ENCODE assay signal across 19 mouse cellular contexts in genomic region chr16:88187433-88188037, GRCm38 (mm10).
DNase-seq lines count a peak whose midpoint lies in the region; ATAC-seq and TF ChIP-seq lines count a peak whose summit lies in the region.
"Had no signal": no experiment of that assay in that cellular context is flagged by ENCODE, and none has a peak within 500 bp of the region (broad histone marks: within the 10 kb centered on the region; RNA-seq: fewer than 3 reads in every experiment).

No protein-coding gene starts in this region.

- no peak overlapping the region for H3K9ac ChIP-seq in midbrain, embryonic 13.5 days (replicated peaks)
- no peak overlapping the region for H3K9ac ChIP-seq in midbrain, embryonic 11.5 days (ENCODE audit: low read length)
- H3K9ac ChIP-seq: lung, embryonic 14.5 days; neural tube, embryonic 12.5 days had no signal

- H3K27ac ChIP-seq in midbrain, embryonic 13.5 days: no peak overlapping the region
- H3K27ac ChIP-seq in midbrain, embryonic 11.5 days (ENCODE audit: low read depth, low read length): no peak overlapping the region
- H3K27ac ChIP-seq: hindbrain, embryonic 10.5 days; neural tube, embryonic 12.5 days had no signal

- DNase-seq in frontal cortex, postnatal 10 days (ENCODE audit: low spot score in 2 of 2): no peak
- DNase-seq in midbrain, embryonic 11.5 days (ENCODE audit: low spot score, missing footprints): no peak
- peak; percentile 50 for DNase-seq in brain, embryonic 14.5 days (ENCODE audit: low read depth)
- DNase-seq in telencephalon, adult 2 months (ENCODE audit: low read depth, low spot score): peak; percentile 68
- no peak for DNase-seq in lung, adult 18-20 months
- DNase-seq: cerebellum, postnatal 14 days; gastrocnemius, postnatal 10 days; heart, adult 18-20 months; kidney, adult 8-10 months; kidney, postnatal 36 days; left cerebral cortex, postnatal 4 days; lung, embryonic 14.5 days; lung, postnatal 4 days; thymus, postnatal 4 days had no signal

- no peak overlapping the region for H3K4me2 ChIP-seq in midbrain, embryonic 13.5 days (replicated peaks)
- no peak overlapping the region for H3K4me2 ChIP-seq in midbrain, embryonic 11.5 days
- H3K4me2 ChIP-seq: lung, embryonic 14.5 days; neural tube, embryonic 12.5 days had no signal

- 70% methylated on average over 6 of the region's 6 CpGs for WGBS in midbrain, embryonic 13.5 days
- 78% methylated on average over 6 of the region's 6 CpGs for WGBS in midbrain, embryonic 11.5 days

- H3K4me3 ChIP-seq in midbrain, embryonic 13.5 days (replicated peaks): no peak overlapping the region
- no peak overlapping the region for H3K4me3 ChIP-seq in midbrain, embryonic 11.5 days (ENCODE audit: low read depth, low read length)
- H3K4me3 ChIP-seq: hindbrain, embryonic 10.5 days; neural tube, embryonic 12.5 days had no signal

- H3K27me3 ChIP-seq in midbrain, embryonic 13.5 days: no peaks in the 10 kb centered on the region
- no peaks in the 10 kb centered on the region for H3K27me3 ChIP-seq in midbrain, embryonic 11.5 days (ENCODE audit: control insufficient read depth, insufficient read depth, low read length)
- H3K27me3 ChIP-seq: neural tube, embryonic 12.5 days had no signal

- no peaks in the 10 kb centered on the region for H3K9me3 ChIP-seq in midbrain, embryonic 13.5 days
- H3K9me3 ChIP-seq in midbrain, embryonic 11.5 days (ENCODE audit: control insufficient read depth, low read length): no peaks in the 10 kb centered on the region
- H3K9me3 ChIP-seq: hindbrain, embryonic 10.5 days; neural tube, embryonic 12.5 days had no signal

- peak; percentile 95 for ATAC-seq in frontal cortex, adult (ENCODE audit: low TSS enrichment)
- ATAC-seq in midbrain, embryonic 13.5 days: peak; percentile 63; the same call in 1 of the 2 replicates
- no peak for ATAC-seq in midbrain, embryonic 11.5 days (ENCODE audit: low FRiP score)
- ATAC-seq: inflammation-experienced regulatory T-cells, adult 6 months had no signal

- no peak for TF ChIP-seq POLR2A in brain, embryonic 14.5 days (IDR thresholded peaks at IDR 0.05; ENCODE audit: borderline replicate concordance, extremely low read depth, insufficient read depth, insufficient read length, poor library complexity, severe bottlenecking)

- no peaks in the 10 kb centered on the region for H3K4me1 ChIP-seq in midbrain, embryonic 13.5 days (replicated peaks)
- no peaks in the 10 kb centered on the region for H3K4me1 ChIP-seq in midbrain, embryonic 11.5 days (ENCODE audit: control insufficient read depth, insufficient read depth, low read length)
- H3K4me1 ChIP-seq: neural tube, embryonic 12.5 days had no signal

- no peaks in the 10 kb centered on the region for H3K36me3 ChIP-seq in midbrain, embryonic 13.5 days
- no peaks in the 10 kb centered on the region for H3K36me3 ChIP-seq in midbrain, embryonic 11.5 days (ENCODE audit: control insufficient read depth, insufficient read depth, low read length)
- H3K36me3 ChIP-seq: hindbrain, embryonic 10.5 days; neural tube, embryonic 12.5 days had no signal

- no peak for TF ChIP-seq CTCF in brain, embryonic 14.5 days (IDR thresholded peaks at IDR 0.05; ENCODE audit: borderline replicate concordance, extremely low read depth, insufficient read depth, insufficient read length)

Comparison
In these comparisons a context has a peak if more than half of its experiments do, and no peak if none do; other contexts are left out.
1. DNase-seq: peak in brain, embryonic 14.5 days (single experiment) and telencephalon, adult 2 months (single experiment); none in frontal cortex, postnatal 10 days (0 of 2), midbrain, embryonic 11.5 days (single experiment) and lung, adult 18-20 months (0 of 2).